Mouse (Mus musculus) olfactory bulb, adult 2 months (tissue): ENCODE measurements at regions not wholly inside any gene's neighbourhood (a gene's known extent, or its start where the extent isn't known, plus 50 kb on each side); places are given as distances from the start of the nearest gene placed in this dataset.

Experiments
- H3K27ac ChIP-seq: fragments of 200-500 bp; 2 replicates; pipeline ENCODE4 v1.5.1; 2012; ENCODE audit warnings: low read depth, low read length; ENCODE audit not compliant: insufficient read depth
- H3K4me1 ChIP-seq: fragments of 200-500 bp; 2 replicates; pipeline ENCODE4 v1.6.1; 2012; ENCODE audit warnings: low read length; ENCODE audit not compliant: control insufficient read depth, insufficient read depth
- H3K4me3 ChIP-seq: fragments of 200-500 bp; 2 replicates; pipeline ENCODE4 v1.5.1; 2012; ENCODE audit warnings: mild to moderate bottlenecking, low read depth, low read length, moderate library complexity; ENCODE audit not compliant: insufficient read depth
- CTCF ChIP-seq: fragments of 200-500 bp; IDR thresholded peaks from 2 replicates; pipeline ENCODE4 v1.5.1; 2012; ENCODE audit warnings: low read depth, mild to moderate bottlenecking, low read length, moderate library complexity; ENCODE audit not compliant: insufficient read depth
- POLR2A ChIP-seq: fragments of 200-500 bp; IDR thresholded peaks from 2 replicates; pipeline ENCODE4 v1.6.1; 2012; ENCODE audit warnings: mild to moderate bottlenecking, low read depth, low read length, moderate library complexity; ENCODE audit not compliant: insufficient read depth
- WGBS: fragments of 180-500 bp; shearing (Covaris S2); methylation state at CpG from one replicate; pipeline ENCODE4 v1.1.7; 2018; 5-methylcytosine and 5-hydroxymethylcytosine counted together

DNA sequence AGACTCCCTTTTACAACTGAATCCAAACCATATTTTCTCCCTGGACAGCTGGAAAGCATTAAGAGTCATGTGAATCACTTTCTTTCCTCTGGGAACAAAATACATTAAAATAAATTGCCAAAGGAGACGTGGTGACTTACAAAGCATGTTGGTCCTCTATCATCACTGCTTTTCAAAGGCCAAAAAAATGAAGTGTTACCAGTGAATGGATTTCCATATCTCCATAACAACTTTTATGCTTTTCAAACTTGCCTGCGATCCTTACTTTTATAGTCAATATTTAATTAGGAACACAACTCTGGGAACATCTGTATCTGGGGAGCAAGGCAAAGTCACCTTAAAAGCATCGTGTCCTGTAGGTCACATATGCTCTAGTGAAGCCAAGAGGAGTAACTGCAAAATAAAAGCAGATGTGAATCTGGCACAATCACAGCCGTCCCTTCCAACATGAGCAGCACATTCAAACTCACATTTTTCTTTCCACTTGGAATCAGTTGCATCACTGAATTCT lies 123.0 kb downstream of the Kctd12 start:
- Histone ChIP-seq H3K27ac (no peak overlapping the region), H3K4me3 (no peak overlapping the region), H3K4me1 (no peaks in the 10 kb centered on the region)
- 65% methylated on average over 4 of the region's 4 CpGs for WGBS
- TF ChIP-seq CTCF (no peak), POLR2A (no peak)

GRCm38 (mm10) chr14:102855264-102855840 lies 127.1 kb downstream of the Kctd12 start:
- TF ChIP-seq CTCF = no peak
- no peak for TF ChIP-seq POLR2A
- WGBS = 38% methylated on average over 7 of the region's 7 CpGs

DNA sequence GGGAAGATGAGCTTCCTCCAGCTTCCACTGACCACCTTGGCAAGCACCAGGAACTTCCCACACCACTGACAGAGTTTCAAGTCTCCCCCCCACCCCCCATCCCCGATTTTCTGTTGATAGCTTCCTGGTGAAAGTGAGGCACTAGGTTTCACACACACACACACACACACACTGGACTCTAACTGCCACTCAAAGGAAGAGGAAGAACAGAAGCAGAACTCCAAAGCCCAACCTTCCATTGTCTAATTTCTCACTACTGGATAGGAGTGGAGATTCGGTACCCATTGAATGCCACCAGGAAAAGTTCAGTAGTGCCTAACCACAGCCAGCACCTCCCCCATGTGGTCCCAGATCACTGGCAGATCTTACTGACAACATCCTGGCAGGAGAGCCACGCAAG lies 138.7 kb downstream of the Kctd12 start:
- Histone ChIP-seq H3K4me3 (no peak overlapping the region), H3K27ac (no peak overlapping the region), H3K4me1 (no peaks in the 10 kb centered on the region)
- TF ChIP-seq POLR2A (no peak), CTCF (no peak)
- 81% methylated on average over 3 of the region's 3 CpGs for WGBS

More at GRCm38 (mm10) chr14:102855264-102855840, 127.1 kb downstream of the Kctd12 start:
- Histone ChIP-seq H3K27ac (no peak overlapping the region), H3K4me1 (no peaks in the 10 kb centered on the region), H3K4me3 (no peak overlapping the region)

DNA sequence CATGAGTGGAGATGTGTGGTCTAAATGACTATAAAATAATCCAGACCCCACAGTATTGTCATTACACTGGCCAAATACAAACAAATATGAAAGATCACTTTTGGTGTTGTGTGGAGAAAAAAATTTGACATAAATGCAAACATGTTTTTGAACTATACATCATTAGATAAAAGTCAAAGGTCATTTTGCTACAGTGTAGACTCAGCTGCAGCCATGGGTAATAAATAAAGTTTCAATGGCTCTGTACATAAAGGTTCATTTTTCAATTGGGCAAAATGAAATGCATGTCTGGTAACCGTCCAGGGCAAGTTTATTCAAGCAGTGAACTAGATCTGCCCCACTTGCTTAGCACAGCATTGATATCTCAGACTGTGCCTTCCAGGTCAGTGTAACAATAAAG lies 144.8 kb downstream of the Kctd12 start:
- TF ChIP-seq POLR2A = no peak
- no peak for TF ChIP-seq CTCF
- Histone ChIP-seq H3K27ac (no peak overlapping the region), H3K4me1 (no peaks in the 10 kb centered on the region), H3K4me3 (no peak overlapping the region)
- WGBS = 81% methylated on average over 1 of the region's 1 CpGs

- Histone ChIP-seq H3K4me3 (no peak overlapping the region), H3K4me1 (no peaks in the 10 kb centered on the region), H3K27ac (no peak overlapping the region)
- TF ChIP-seq CTCF = no peak
- TF ChIP-seq POLR2A = no peak
- WGBS = 76% methylated on average over 11 of the region's 11 CpGs
Measured at GRCm38 (mm10) chr14:102835118-102835769, 147.2 kb downstream of the Kctd12 start.

DNA sequence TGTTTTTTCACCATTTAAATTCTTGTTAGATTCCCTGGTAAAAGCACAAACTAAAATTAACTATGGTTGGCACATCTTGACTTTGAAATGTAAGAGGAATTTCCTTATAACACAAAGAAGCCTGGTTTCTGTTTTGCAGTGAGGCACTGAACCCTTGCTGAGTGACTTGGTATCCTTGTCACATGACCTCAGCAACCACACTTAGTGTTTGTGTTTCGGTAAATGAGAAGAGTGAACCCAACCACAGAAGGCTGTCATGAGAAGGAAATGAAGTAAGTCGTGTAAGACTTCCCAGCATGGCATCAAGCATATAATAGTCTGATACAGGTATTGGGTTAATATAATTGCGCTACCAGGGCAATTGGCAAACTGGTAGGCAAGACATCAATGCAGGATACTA lies 154.0 kb downstream of the Kctd12 start:
- no peak overlapping the region for H3K27ac ChIP-seq
- no peak for TF ChIP-seq CTCF
- no peak for TF ChIP-seq POLR2A
- no peak overlapping the region for H3K4me3 ChIP-seq
- H3K4me1 ChIP-seq = no peaks in the 10 kb centered on the region
- 90% methylated on average over 3 of the region's 3 CpGs for WGBS

GRCm38 (mm10) chr14:102827756-102828384 lies 154.6 kb downstream of the Kctd12 start:
- WGBS = 70% methylated on average over 7 of the region's 7 CpGs
- no peaks in the 10 kb centered on the region for H3K4me1 ChIP-seq
- no peak overlapping the region for H3K27ac ChIP-seq
- TF ChIP-seq POLR2A (no peak), CTCF (no peak)
- H3K4me3 ChIP-seq = no peak overlapping the region

DNA sequence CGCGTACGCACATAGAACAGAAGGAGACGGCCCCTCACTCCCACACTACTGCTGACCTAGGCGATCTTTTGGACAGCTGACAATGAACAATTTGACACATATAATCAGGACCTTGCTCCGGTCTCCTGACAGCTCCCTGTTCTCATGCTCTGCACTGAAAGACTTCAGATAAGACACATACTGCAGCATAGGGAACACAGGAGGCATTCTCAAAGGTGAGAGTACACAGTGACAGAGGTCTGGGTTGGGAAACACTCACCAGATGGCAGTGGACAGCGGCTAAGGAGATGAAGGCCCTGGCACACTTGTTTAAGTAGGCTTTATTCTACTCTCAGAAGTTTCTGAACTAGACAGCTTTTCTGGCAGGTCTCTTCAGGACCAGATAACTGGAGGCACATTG lies 156.9 kb downstream of the Kctd12 start:
- Histone ChIP-seq H3K27ac (no peak overlapping the region), H3K4me3 (no peak overlapping the region), H3K4me1 (no peaks in the 10 kb centered on the region)
- TF ChIP-seq POLR2A = no peak
- no peak for TF ChIP-seq CTCF
- WGBS = 94% methylated on average over 7 of the region's 7 CpGs

GRCm38 (mm10) chr14:102820663-102821062 lies 161.8 kb downstream of the Kctd12 start:
- no peak for TF ChIP-seq CTCF
- no peak for TF ChIP-seq POLR2A
- no peak overlapping the region for H3K4me3 ChIP-seq
- no peak overlapping the region for H3K27ac ChIP-seq
- no peaks in the 10 kb centered on the region for H3K4me1 ChIP-seq
- 85% methylated on average over 5 of the region's 5 CpGs for WGBS
